Mouse (Mus musculus): ENCODE measurements around the gene Gm17428.

The Gm17428 gene

DNA sequence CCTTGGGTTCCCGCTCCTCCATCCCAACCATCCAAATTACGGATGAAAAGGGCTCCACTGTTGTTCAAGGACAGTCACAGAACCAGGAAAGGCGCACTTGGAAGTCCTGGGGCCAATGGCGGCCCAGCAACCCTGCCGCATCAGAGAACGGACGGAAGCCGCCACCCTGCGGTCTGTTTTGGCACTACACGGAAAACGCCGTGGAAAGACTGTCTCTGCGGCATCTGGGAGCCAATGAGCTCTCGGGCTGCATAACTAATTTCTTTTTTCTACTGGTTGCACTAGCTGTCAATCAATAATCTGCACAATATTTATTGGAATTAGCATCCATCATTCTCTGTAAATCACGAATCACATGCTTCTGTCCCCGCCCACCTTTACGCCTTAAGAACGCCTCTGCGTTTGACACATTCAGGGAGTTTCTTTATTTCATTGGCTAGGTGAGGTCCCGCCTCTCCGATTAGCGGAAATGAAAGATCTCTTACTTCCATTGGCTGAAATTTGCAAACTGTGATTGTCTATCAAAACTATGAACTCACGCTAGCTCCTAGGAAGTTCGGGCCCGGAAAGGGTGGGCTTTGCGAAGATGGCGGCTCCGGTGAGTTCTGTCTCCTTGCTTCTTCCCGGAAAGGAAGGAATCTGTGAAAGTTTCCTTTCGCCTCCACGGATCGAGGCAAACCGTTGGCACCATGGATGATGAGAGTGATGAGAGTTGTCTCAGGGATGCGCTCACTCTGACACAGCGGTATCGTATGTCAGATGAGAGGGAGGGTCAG lies 38.4 kb downstream of the Gm17428 start, which contains the start of gene Ngdn:
Ngdn (plus strand) TSS at position 464 of the 776 bp plus-strand sequence.
- peak; percentile 99 to 100 for DNase-seq

DNA sequence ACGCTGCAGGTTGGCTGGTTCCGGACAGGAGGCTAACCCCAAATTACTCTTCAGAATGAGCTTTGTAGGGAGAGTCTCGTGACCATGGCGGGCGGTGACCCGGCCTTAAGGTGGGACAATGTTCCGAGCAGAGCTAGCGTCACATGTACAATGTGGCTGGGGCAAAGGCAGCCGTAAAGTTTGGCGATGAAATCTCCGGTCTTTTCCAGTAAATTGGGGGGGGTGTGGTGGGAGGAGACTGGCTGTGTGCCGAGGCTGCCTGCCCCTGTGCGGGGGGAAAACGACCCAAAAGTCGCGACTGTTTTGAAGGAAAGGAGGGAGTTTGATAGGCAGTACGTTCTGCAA lies 39.0 kb downstream of the Gm17428 start:
- DNase-seq: peak in 1 of 2 experiments; percentile 48

GRCm38 (mm10) chr14:55016876-55017275 lies 40.1 kb downstream of the Gm17428 start:
- DNase-seq: no peak

DNA sequence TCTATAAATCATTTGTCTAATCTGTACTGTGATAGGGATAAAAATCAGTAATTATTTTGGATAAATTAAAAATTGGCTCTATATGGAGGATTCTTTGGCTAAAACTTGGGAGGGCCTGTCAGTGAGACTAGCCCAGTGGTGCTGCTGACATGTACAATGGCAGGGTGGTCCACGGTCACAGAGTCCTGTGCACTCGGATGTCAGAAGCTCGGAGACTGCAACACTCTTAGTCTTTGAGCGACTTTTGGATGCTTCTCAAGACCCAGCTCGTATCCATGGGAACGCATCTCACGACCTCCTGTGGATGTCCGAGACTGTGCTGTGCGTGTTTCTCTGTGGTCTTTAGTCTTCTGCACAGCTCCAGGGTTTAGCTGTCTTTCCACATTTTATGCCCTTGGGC lies 43.7 kb downstream of the Gm17428 start:
- no peak for DNase-seq

GRCm38 (mm10) chr14:55023011-55023410 lies 46.3 kb downstream of the Gm17428 start:
- DNase-seq: peak in 1 of 2 experiments; percentile 20

DNA sequence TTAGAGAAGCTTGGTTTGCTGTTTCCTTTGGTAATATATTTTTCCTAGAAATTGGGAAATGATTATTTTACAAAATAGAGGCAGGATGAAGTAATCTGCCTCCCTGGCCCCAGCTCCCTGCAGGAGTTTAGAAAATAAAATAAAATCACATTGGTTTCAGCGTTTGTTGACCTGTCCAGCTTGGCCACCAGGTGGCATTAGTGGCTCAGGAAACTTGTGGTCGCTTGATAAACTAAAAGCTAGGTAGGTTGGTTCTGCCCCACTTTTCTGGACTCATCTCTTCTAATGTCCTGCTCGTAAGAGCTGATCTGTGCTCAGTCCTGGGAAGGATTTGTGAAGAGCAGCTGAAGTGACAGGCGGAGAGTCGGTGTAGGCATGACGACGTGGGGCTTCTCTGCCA lies 47.5 kb downstream of the Gm17428 start:
- peak; percentile 81 to 87 for DNase-seq

DNA sequence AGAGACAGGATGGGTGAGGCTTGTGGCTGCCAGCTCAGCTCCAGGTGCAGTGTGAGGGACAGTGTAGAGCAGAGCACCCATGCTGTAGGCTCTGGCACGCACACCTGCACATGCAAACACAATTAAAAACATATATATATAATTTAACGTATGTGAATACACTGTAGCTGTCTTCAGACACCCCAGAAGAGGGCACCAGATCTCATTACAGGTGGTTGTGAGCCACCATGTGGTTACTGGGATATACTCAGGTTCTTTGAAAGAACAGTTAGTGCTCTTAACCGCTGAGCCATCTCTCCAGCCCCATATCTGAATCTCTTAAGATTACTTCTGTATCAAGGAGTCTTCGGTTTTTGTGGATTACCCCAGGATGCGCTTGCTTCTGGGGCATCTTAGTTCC lies 48.8 kb downstream of the Gm17428 start:
- peak in 1 of 2 experiments; percentile 39 for DNase-seq
